Mouse (Mus musculus): Measurements from ENCODE around the gene Zmym2.

- TF ChIP-seq POLR2A (IDR thresholded peaks at IDR 0.05; ENCODE audit: control insufficient read depth, low read depth, low read length) (peak; percentile 33; the same call in 1 of the 2 replicates), CTCF (IDR thresholded peaks at IDR 0.05; ENCODE audit: control insufficient read depth, insufficient read depth, insufficient replicate concordance, low read depth, low read length) (0 out of 2 replicates have a peak, but pooled peaks have one; percentile 2)
Measured at GRCm38 (mm10) chr14:56885308-56885771, 1.1 kb upstream of the Zmym2 start.

All from testis, adult 2 months (tissue).